Mouse (Mus musculus): ENCODE measurements around the gene Wwp2. TPM values are rescaled to one million over a fixed set of nuclear protein-coding genes. Genes with fewer than 3 reads are reported as not detected.

The Wwp2 gene
- polyA plus RNA-seq, 1 experiment from 2014 or later = 37.9 TPM

DNA sequence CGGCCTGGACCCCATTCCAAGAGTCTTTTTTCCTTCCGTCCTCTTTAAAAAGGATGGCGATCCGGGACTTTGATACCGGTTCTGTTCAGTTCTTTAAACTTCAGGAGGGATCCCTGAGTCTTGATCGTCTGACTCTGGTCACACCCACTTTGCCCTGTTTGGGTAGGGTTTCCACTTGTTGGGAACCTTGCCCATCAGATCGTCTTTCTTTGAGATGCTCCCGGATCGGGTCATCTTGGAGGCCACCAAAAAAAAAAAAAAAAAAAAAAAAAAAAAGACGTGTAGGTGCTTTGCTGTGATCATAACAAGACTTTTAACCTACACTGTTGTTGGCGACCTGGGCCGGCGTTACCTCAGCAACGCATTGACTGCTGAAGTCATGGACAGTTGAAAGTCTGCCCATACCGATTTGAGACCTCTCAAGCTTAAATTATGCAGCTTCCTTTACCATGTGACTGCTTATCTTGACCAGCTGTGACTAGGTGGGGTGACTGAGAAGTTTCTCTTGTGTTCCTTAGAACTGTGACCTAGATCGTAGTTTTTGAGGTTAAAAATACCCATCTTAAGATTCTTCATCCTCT is 766 bp downstream of the Wwp2 start:
- WGBS (ENCODE audit: insufficient replicate concordance) = 3% methylated on average over 16 of the region's 16 CpGs
- ATAC-seq = peak; percentile 85
- Histone ChIP-seq H3K9me3 (replicated peaks) (no peaks in the 10 kb centered on the region), H3K9ac (peak overlapping the region; percentile 97), H3K27me3 (replicated peaks) (no peaks in the 10 kb centered on the region), H3K4me2 (peak overlapping the region; percentile 86), H3K27ac (peak overlapping the region; percentile 99), H3K4me1 (peaks cover 49% of the 10 kb centered on the region), H3K36me3 (0 out of 2 replicates have a peak, but pooled peaks cover 3% of the 10 kb centered on the region), H3K4me3 (peak overlapping the region; percentile 93)

GRCm38 (mm10) chr8:107437711-107438110 is 1.5 kb downstream of the Wwp2 start:
- H3K9ac ChIP-seq = peak overlapping the region; percentile 97
- WGBS (ENCODE audit: insufficient replicate concordance) = 68% methylated on average over 2 of the region's 2 CpGs

GRCm38 (mm10) chr8:107439880-107440625 is 3.9 kb downstream of the Wwp2 start:
- Histone ChIP-seq H3K27me3 (replicated peaks) (no peaks in the 10 kb centered on the region), H3K4me2 (peak overlapping the region; percentile 49), H3K9me3 (replicated peaks) (no peaks in the 10 kb centered on the region), H3K4me3 (no peak overlapping the region), H3K4me1 (peaks cover 58% of the 10 kb centered on the region), H3K27ac (peak overlapping the region; percentile 75), H3K9ac (peak overlapping the region; percentile 39; the same call in 1 of the 2 replicates), H3K36me3 (peaks cover 9% of the 10 kb centered on the region; the same call in 1 of the 2 replicates)
- 51% methylated on average over 3 of the region's 3 CpGs for WGBS (ENCODE audit: insufficient replicate concordance)
- peak; percentile 66 for ATAC-seq

More at GRCm38 (mm10) chr8:107437711-107438110, 1.5 kb downstream of the Wwp2 start:
- peaks cover 9% of the 10 kb centered on the region; the same call in 1 of the 2 replicates for H3K36me3 ChIP-seq
- no peak for ATAC-seq
- peak overlapping the region; percentile 86 for H3K4me2 ChIP-seq
- peaks cover 50% of the 10 kb centered on the region for H3K4me1 ChIP-seq
- no peaks in the 10 kb centered on the region for H3K27me3 ChIP-seq (replicated peaks)
- H3K9me3 ChIP-seq (replicated peaks) = no peaks in the 10 kb centered on the region
- peak overlapping the region; percentile 99 for H3K27ac ChIP-seq
- peak overlapping the region; percentile 93 for H3K4me3 ChIP-seq

GRCm38 (mm10) chr8:107444626-107445025 is 8.5 kb downstream of the Wwp2 start:
- Histone ChIP-seq H3K27ac (no peak overlapping the region), H3K4me1 (peaks cover 54% of the 10 kb centered on the region), H3K9ac (no peak overlapping the region), H3K4me2 (no peak overlapping the region), H3K27me3 (replicated peaks) (no peaks in the 10 kb centered on the region), H3K36me3 (peaks cover 15% of the 10 kb centered on the region; the same call in 1 of the 2 replicates), H3K4me3 (no peak overlapping the region), H3K9me3 (replicated peaks) (no peaks in the 10 kb centered on the region)
- 87% methylated on average over 3 of the region's 3 CpGs for WGBS (ENCODE audit: insufficient replicate concordance)
- ATAC-seq = no peak

DNA sequence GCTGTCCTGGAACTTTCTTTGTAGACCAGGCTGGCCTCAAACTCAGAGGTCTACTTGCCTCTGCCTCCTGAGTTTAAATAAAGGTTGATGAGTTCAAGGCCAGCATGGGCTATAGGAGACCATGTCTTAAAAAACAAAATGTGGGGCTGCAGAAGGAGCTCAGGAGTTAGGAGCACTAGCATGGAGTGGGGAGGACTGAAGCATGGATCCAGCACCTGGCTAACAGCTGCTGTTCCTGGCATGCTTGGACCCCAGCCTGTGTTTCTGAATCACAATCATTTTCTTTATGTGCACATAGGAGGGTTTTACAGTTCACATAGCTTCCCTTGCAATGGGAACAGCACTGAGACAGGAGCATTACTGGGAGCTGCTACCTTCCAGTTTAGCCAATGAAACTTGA is 11.5 kb downstream of the Wwp2 start:
- Histone ChIP-seq H3K27me3 (replicated peaks) (no peaks in the 10 kb centered on the region), H3K9me3 (replicated peaks) (no peaks in the 10 kb centered on the region), H3K36me3 (peaks cover 11% of the 10 kb centered on the region), H3K4me2 (peak overlapping the region; percentile 41; the same call in 1 of the 2 replicates), H3K9ac (no peak overlapping the region), H3K4me1 (peaks cover 40% of the 10 kb centered on the region), H3K27ac (peak overlapping the region; percentile 67), H3K4me3 (no peak overlapping the region)
- ATAC-seq = no peak

DNA sequence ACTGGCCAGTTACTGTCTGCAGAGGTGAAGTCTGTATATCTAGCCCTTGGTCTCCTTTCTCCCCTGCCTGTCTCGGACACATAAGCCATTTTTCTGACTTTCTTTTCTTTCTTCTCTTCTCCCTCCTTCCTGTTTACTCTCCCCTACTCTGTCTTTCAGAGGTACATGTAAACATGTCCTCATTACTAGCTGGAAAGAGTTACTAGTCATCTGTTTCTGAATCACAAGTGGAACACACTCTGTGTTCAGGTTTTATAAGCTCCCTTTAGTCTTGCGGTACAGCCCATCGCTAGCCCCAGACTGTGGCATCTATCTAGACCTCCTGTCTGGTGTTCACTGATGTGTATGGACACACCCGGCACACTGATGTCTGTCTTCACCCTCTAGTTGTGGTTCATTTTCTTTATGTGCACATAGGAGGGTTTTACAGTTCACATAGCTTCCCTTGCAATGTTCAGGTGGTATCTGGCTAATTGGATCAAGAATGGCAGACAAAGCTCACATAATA is 12.3 kb downstream of the Wwp2 start:
- Histone ChIP-seq H3K36me3 (peaks cover 18% of the 10 kb centered on the region), H3K9me3 (replicated peaks) (no peaks in the 10 kb centered on the region), H3K4me3 (no peak overlapping the region), H3K9ac (0 out of 2 replicates have a peak overlapping the region, but pooled peaks have one; percentile 22), H3K4me1 (peaks cover 36% of the 10 kb centered on the region), H3K27ac (peak overlapping the region; percentile 67), H3K27me3 (replicated peaks) (no peaks in the 10 kb centered on the region), H3K4me2 (peak overlapping the region; percentile 41)
- 60% methylated on average over 4 of the region's 4 CpGs for WGBS (ENCODE audit: insufficient replicate concordance)
- peak; percentile 87 for ATAC-seq

DNA sequence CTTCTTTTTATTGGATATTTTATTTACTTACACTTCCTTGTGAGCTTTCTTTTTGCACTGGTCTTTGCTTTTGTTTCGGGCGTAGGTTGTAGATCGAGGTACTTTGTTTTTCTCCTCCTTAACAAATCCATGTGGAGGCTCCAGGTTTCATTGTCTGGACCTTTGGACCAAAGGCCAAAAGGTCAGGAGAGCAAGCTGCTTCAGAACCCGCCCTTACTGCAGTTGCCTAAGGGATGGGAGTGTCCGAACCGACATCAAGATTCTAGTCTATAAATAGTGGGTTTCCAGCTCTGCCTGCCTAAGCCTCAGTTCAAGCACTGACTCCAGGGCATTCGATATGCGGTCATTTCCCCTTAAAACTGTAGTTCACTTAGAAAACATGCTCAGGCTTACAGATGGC is 13.0 kb downstream of the Wwp2 start:
- H3K27ac ChIP-seq = peak overlapping the region; percentile 67; the same call in 1 of the 2 replicates
- H3K9ac ChIP-seq = no peak overlapping the region
- H3K9me3 ChIP-seq (replicated peaks) = no peaks in the 10 kb centered on the region
- H3K36me3 ChIP-seq = peaks cover 25% of the 10 kb centered on the region
- no peaks in the 10 kb centered on the region for H3K27me3 ChIP-seq (replicated peaks)
- 66% methylated on average over 8 of the region's 8 CpGs for WGBS (ENCODE audit: insufficient replicate concordance)
- H3K4me3 ChIP-seq = no peak overlapping the region
- H3K4me1 ChIP-seq = peaks cover 32% of the 10 kb centered on the region
- no peak for ATAC-seq
- H3K4me2 ChIP-seq = peak overlapping the region; percentile 41

- Histone ChIP-seq H3K36me3 (peaks cover 26% of the 10 kb centered on the region), H3K9me3 (replicated peaks) (no peaks in the 10 kb centered on the region), H3K4me3 (no peak overlapping the region), H3K27ac (no peak overlapping the region), H3K9ac (no peak overlapping the region), H3K4me2 (no peak overlapping the region), H3K27me3 (replicated peaks) (no peaks in the 10 kb centered on the region), H3K4me1 (peaks cover 32% of the 10 kb centered on the region)
- ATAC-seq = no peak
- WGBS (ENCODE audit: insufficient replicate concordance) = 63% methylated on average over 6 of the region's 6 CpGs
These were observed 13.5 kb downstream of the Wwp2 start for GRCm38 (mm10) chr8:107449655-107450054.

DNA sequence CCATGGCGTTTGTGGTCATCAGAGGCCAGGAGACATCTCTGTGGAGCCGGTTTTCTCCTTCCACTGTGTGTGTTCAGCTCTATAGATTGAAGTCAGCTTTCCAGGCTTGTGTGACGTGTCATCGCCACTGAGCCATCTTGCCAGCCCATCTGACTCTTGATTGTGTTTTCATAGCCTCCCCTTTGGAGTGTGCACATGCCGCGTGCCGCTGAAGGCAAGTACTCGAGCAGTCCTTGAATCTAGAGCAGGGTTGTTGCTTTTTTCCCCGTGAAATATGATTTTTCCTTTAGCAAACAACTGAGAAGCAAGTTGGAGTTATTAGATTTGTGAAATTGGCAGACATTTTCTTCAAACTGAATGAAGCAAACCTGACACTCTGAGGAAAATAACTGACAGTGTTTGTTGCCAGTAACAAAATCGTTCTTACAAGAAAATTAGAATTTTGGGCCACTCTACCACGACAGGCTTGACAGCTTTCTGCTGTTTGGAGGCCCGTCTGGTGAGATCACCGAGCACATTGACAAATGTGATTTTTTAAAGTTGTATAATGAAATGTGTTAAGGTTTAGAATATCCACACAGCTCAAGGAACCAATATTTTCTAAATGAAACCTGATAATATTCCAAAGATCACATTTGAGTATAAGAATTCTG is 15.4 kb downstream of the Wwp2 start:
- no peak for ATAC-seq
- Histone ChIP-seq H3K4me1 (peaks cover 32% of the 10 kb centered on the region), H3K9ac (no peak overlapping the region), H3K36me3 (peaks cover 41% of the 10 kb centered on the region), H3K4me3 (no peak overlapping the region), H3K4me2 (no peak overlapping the region), H3K27ac (no peak overlapping the region), H3K27me3 (replicated peaks) (no peaks in the 10 kb centered on the region), H3K9me3 (replicated peaks) (no peaks in the 10 kb centered on the region)
- 82% methylated on average over 13 of the region's 13 CpGs for WGBS (ENCODE audit: insufficient replicate concordance)

DNA sequence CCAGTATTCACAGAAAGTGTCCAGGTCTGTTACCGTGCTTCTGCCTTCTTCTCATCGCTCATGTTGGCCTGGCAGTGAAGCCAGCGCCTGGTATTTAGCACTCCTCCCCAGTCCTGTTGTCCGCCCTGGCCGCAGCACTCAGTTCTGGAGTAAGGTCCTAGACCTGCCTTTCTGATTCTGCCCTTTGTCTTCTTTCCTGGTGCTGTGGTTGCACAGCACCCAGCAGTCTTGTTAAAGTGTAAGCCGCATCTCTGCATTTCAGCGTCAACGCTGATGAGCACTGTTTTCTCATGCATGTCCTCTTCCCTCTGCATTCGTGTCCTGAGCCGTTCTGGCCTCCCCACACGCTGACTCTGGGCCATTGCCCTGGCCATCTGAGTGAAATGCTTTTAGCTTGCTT is 17.2 kb downstream of the Wwp2 start:
- Histone ChIP-seq H3K9ac (no peak overlapping the region), H3K4me3 (no peak overlapping the region), H3K4me1 (peaks cover 18% of the 10 kb centered on the region), H3K36me3 (peaks cover 51% of the 10 kb centered on the region), H3K9me3 (replicated peaks) (no peaks in the 10 kb centered on the region), H3K27ac (0 out of 2 replicates have a peak overlapping the region, but pooled peaks have one; percentile 6), H3K27me3 (replicated peaks) (no peaks in the 10 kb centered on the region), H3K4me2 (no peak overlapping the region)
- 84% methylated on average over 11 of the region's 11 CpGs for WGBS (ENCODE audit: insufficient replicate concordance)
- no peak for ATAC-seq

GRCm38 (mm10) chr8:107455268-107455667 is 19.1 kb downstream of the Wwp2 start:
- H3K36me3 ChIP-seq = peaks cover 65% of the 10 kb centered on the region
- WGBS (ENCODE audit: insufficient replicate concordance) = 10% methylated on average over 3 of the region's 3 CpGs
- ATAC-seq = no peak
- H3K4me2 ChIP-seq = no peak overlapping the region
- no peak overlapping the region for H3K4me3 ChIP-seq
- H3K27ac ChIP-seq = no peak overlapping the region
- 0 out of 2 replicates have a peak, but pooled peaks cover 3% of the 10 kb centered on the region for H3K4me1 ChIP-seq
- no peak overlapping the region for H3K9ac ChIP-seq
- H3K9me3 ChIP-seq (replicated peaks) = no peaks in the 10 kb centered on the region
- H3K27me3 ChIP-seq (replicated peaks) = no peaks in the 10 kb centered on the region

GRCm38 (mm10) chr8:107457725-107458124 is 21.6 kb downstream of the Wwp2 start:
- H3K9me3 ChIP-seq (replicated peaks) = no peaks in the 10 kb centered on the region
- no peak overlapping the region for H3K4me3 ChIP-seq
- no peak overlapping the region for H3K4me2 ChIP-seq
- WGBS (ENCODE audit: insufficient replicate concordance) = 80% methylated on average over 4 of the region's 4 CpGs
- no peak overlapping the region for H3K27ac ChIP-seq
- ATAC-seq = no peak
- peaks cover 82% of the 10 kb centered on the region for H3K36me3 ChIP-seq
- no peaks in the 10 kb centered on the region for H3K27me3 ChIP-seq (replicated peaks)
- H3K4me1 ChIP-seq = 0 out of 2 replicates have a peak, but pooled peaks cover 2% of the 10 kb centered on the region
- no peak overlapping the region for H3K9ac ChIP-seq
